Mouse (Mus musculus) brain, embryonic 18.5 days (tissue): Measurements from ENCODE around the gene Vmn2r4.
"Not testable (repeated sequence)": the region's sequence is repeated elsewhere in the genome, so short reads cannot be mapped to it uniquely, and the experiment has no call there.

Source experiments
- DNase-seq: peaks from one replicate; pipeline ENCODE4 v3.0.0-alpha.2; 2012; ENCODE audit warnings: low read depth, low spot score

Gene Vmn2r4

GRCm38 (mm10) chr3:64415268-64415667 lies at the start of gene Vmn2r4:
Gene Vmn2r4 (minus strand): TSS chr3:64415368.
- DNase-seq = not testable (repeated sequence)

- not testable (repeated sequence) for DNase-seq
These were observed 19.1 kb upstream of the Vmn2r4 start for GRCm38 (mm10) chr3:64434261-64434660.

GRCm38 (mm10) chr3:64428117-64428798 lies 13.1 kb upstream of the Vmn2r4 start:
- DNase-seq = not testable (repeated sequence)

GRCm38 (mm10) chr3:64422141-64422540 lies 7.0 kb upstream of the Vmn2r4 start:
- DNase-seq = not testable (repeated sequence)

- DNase-seq = not testable (repeated sequence)
These were observed 2.3 kb upstream of the Vmn2r4 start for GRCm38 (mm10) chr3:64417477-64417876.

GRCm38 (mm10) chr3:64414253-64414652 lies 915 bp downstream of the Vmn2r4 start:
- DNase-seq = not testable (repeated sequence)

GRCm38 (mm10) chr3:64359286-64360035 lies 55.7 kb downstream of the Vmn2r4 start:
- DNase-seq = no peak
